Mouse (Mus musculus) hindbrain, embryonic 15.5 days (tissue): ENCODE results near the gene Tmem50b. TPM values are rescaled to one million over a fixed set of nuclear protein-coding genes. Genes with fewer than 3 reads are reported as not detected.

ENCODE experiments used
- ATAC-seq: fragments of 200-750 bp; cut with Nextera tagmentation; 2 replicates; pipeline ENCODE4 v1.8.0; 2017; ENCODE audit warnings: low read depth, moderate number of reproducible peaks, moderate TSS enrichment; ENCODE audit not compliant: low FRiP score
- H3K27ac ChIP-seq: fragments of 300-500 bp; sonication (generic); replicated peaks from 2 replicates; pipeline ENCODE4 v1.5.1; 2015; ENCODE audit warnings: mild to moderate bottlenecking, inconsistent platforms
- H3K27me3 ChIP-seq: fragments of 300-500 bp; sonication (generic); 2 replicates; pipeline ENCODE4 v1.6.1; 2015; ENCODE audit warnings: control low read depth, inconsistent platforms
- H3K36me3 ChIP-seq: fragments of 300-500 bp; sonication (generic); 2 replicates; pipeline ENCODE4 v1.6.1; 2015; ENCODE audit warnings: control low read depth, inconsistent platforms
- H3K4me1 ChIP-seq: fragments of 300-500 bp; sonication (generic); replicated peaks from 2 replicates; pipeline ENCODE4 v1.6.1; 2015; ENCODE audit warnings: control low read depth, inconsistent platforms
- H3K4me2 ChIP-seq: fragments of 300-500 bp; sonication (generic); 2 replicates; pipeline ENCODE4 v1.6.1; 2015; ENCODE audit warnings: moderate library complexity, mild to moderate bottlenecking, inconsistent platforms
- H3K4me3 ChIP-seq: fragments of 300-500 bp; sonication (generic); 2 replicates; pipeline ENCODE4 v1.5.1; 2015; ENCODE audit warnings: mild to moderate bottlenecking, inconsistent platforms
- H3K9ac ChIP-seq: fragments of 300-500 bp; sonication (generic); 2 replicates; pipeline ENCODE4 v1.6.1; 2015; ENCODE audit warnings: inconsistent platforms
- H3K9me3 ChIP-seq: fragments of 300-500 bp; sonication (generic); 2 replicates; pipeline ENCODE4 v1.6.1; 2016; ENCODE audit warnings: control low read depth, inconsistent platforms
- WGBS: fragments of 180-500 bp; shearing (Covaris S2); methylation state at CpG from one replicate; pipeline ENCODE4 v1.1.7; 2015; 5-methylcytosine and 5-hydroxymethylcytosine counted together
- polyA plus RNA-seq: library from polyadenylated mRNA; unstranded; fragments of >200 nt; fragmentation: Nextera tagmentation; extraction: Ambion mirVana; gene quantifications from 2 replicates; pipeline ENCODE4 v1.2.1, GENCODE M21; 2015

Tmem50b gene
- polyA plus RNA-seq, 1 experiment from 2014 or later: 99.3 TPM

GRCm38 (mm10) chr16:91605156-91605555, 7.6 kb upstream of the Tmem50b start:
- 80% methylated on average over 6 of the region's 6 CpGs for WGBS
- ATAC-seq: no peak

GRCm38 (mm10) chr16:91601693-91602092, 4.1 kb upstream of the Tmem50b start:
- no peaks in the 10 kb centered on the region for H3K36me3 ChIP-seq
- H3K4me2 ChIP-seq: no peak overlapping the region
- no peak overlapping the region for H3K9ac ChIP-seq
- peaks cover 5% of the 10 kb centered on the region; the same call in 1 of the 2 replicates for H3K27me3 ChIP-seq
- H3K27ac ChIP-seq: no peak overlapping the region
- H3K4me1 ChIP-seq: peaks cover 6% of the 10 kb centered on the region
- no peaks in the 10 kb centered on the region for H3K9me3 ChIP-seq
- H3K4me3 ChIP-seq: no peak overlapping the region
- ATAC-seq: no peak
- WGBS: 75% methylated on average over 9 of the region's 9 CpGs

More at GRCm38 (mm10) chr16:91605156-91605555, 7.6 kb upstream of the Tmem50b start:
- Histone ChIP-seq H3K36me3 (no peaks in the 10 kb centered on the region), H3K4me1 (no peaks in the 10 kb centered on the region), H3K9me3 (no peaks in the 10 kb centered on the region), H3K4me3 (no peak overlapping the region), H3K4me2 (no peak overlapping the region), H3K27ac (no peak overlapping the region), H3K9ac (no peak overlapping the region), H3K27me3 (no peaks in the 10 kb centered on the region)

GRCm38 (mm10) chr16:91601081-91601480, 3.5 kb upstream of the Tmem50b start:
- H3K9ac ChIP-seq: no peak overlapping the region
- peaks cover 5% of the 10 kb centered on the region; the same call in 1 of the 2 replicates for H3K27me3 ChIP-seq
- WGBS: 81% methylated on average over 4 of the region's 4 CpGs
- no peaks in the 10 kb centered on the region for H3K9me3 ChIP-seq
- H3K27ac ChIP-seq: no peak overlapping the region
- no peaks in the 10 kb centered on the region for H3K36me3 ChIP-seq
- no peak overlapping the region for H3K4me3 ChIP-seq
- H3K4me1 ChIP-seq: peaks cover 12% of the 10 kb centered on the region
- ATAC-seq: no peak
- no peak overlapping the region for H3K4me2 ChIP-seq

- Histone ChIP-seq H3K27ac (no peak overlapping the region), H3K9ac (no peak overlapping the region), H3K4me1 (peaks cover 23% of the 10 kb centered on the region), H3K4me2 (no peak overlapping the region), H3K36me3 (no peaks in the 10 kb centered on the region), H3K27me3 (peaks cover 5% of the 10 kb centered on the region; the same call in 1 of the 2 replicates), H3K9me3 (no peaks in the 10 kb centered on the region), H3K4me3 (no peak overlapping the region)
- ATAC-seq: no peak
Measured at GRCm38 (mm10) chr16:91599242-91599641, 1.6 kb upstream of the Tmem50b start.

GRCm38 (mm10) chr16:91596779-91597671, 575 bp downstream of the Tmem50b start:
- Histone ChIP-seq H3K36me3 (no peaks in the 10 kb centered on the region), H3K27me3 (peaks cover 5% of the 10 kb centered on the region; the same call in 1 of the 2 replicates), H3K9ac (peak overlapping the region; percentile 86), H3K9me3 (no peaks in the 10 kb centered on the region), H3K4me3 (peak overlapping the region; percentile 72), H3K4me1 (peaks cover 23% of the 10 kb centered on the region), H3K4me2 (peak overlapping the region; percentile 93), H3K27ac (peak overlapping the region; percentile 82)
- no peak; the same call in 1 of the 2 replicates for ATAC-seq
- WGBS: under 1% methylated on average over 71 of the region's 75 CpGs

GRCm38 (mm10) chr16:91596397-91596778, 1.2 kb downstream of the Tmem50b start:
- Histone ChIP-seq H3K4me2 (peak overlapping the region; percentile 93), H3K9me3 (no peaks in the 10 kb centered on the region), H3K27me3 (peaks cover 5% of the 10 kb centered on the region; the same call in 1 of the 2 replicates), H3K4me3 (peak overlapping the region; percentile 72), H3K27ac (0 out of 2 replicates have a peak overlapping the region, but pooled peaks have one; percentile 82), H3K9ac (peak overlapping the region; percentile 86), H3K36me3 (no peaks in the 10 kb centered on the region), H3K4me1 (peaks cover 23% of the 10 kb centered on the region)
- no peak for ATAC-seq
- 18% methylated on average over 9 of the region's 9 CpGs for WGBS

- Histone ChIP-seq H3K27ac (no peak overlapping the region), H3K27me3 (peaks cover 5% of the 10 kb centered on the region; the same call in 1 of the 2 replicates), H3K36me3 (no peaks in the 10 kb centered on the region), H3K9ac (no peak overlapping the region), H3K9me3 (no peaks in the 10 kb centered on the region), H3K4me2 (no peak overlapping the region), H3K4me3 (no peak overlapping the region), H3K4me1 (peaks cover 23% of the 10 kb centered on the region)
- 62% methylated on average over 6 of the region's 6 CpGs for WGBS
- no peak for ATAC-seq
Measured at GRCm38 (mm10) chr16:91595076-91595475, 2.5 kb downstream of the Tmem50b start.

- 77% methylated on average over 3 of the region's 3 CpGs for WGBS
- Histone ChIP-seq H3K36me3 (no peaks in the 10 kb centered on the region), H3K9ac (no peak overlapping the region), H3K4me2 (no peak overlapping the region), H3K9me3 (no peaks in the 10 kb centered on the region), H3K4me1 (peaks cover 23% of the 10 kb centered on the region), H3K27me3 (no peaks in the 10 kb centered on the region), H3K27ac (no peak overlapping the region), H3K4me3 (no peak overlapping the region)
- no peak for ATAC-seq
Measured at GRCm38 (mm10) chr16:91593262-91593661, 4.3 kb downstream of the Tmem50b start.

GRCm38 (mm10) chr16:91592162-91592561, 5.4 kb downstream of the Tmem50b start:
- no peak overlapping the region for H3K27ac ChIP-seq
- H3K4me3 ChIP-seq: no peak overlapping the region
- H3K27me3 ChIP-seq: no peaks in the 10 kb centered on the region
- peaks cover 19% of the 10 kb centered on the region for H3K4me1 ChIP-seq
- ATAC-seq: no peak
- H3K9ac ChIP-seq: no peak overlapping the region
- H3K4me2 ChIP-seq: no peak overlapping the region
- no peaks in the 10 kb centered on the region for H3K36me3 ChIP-seq
- H3K9me3 ChIP-seq: no peaks in the 10 kb centered on the region
- 77% methylated on average over 8 of the region's 8 CpGs for WGBS

- Histone ChIP-seq H3K9ac (no peak overlapping the region), H3K4me1 (no peaks in the 10 kb centered on the region), H3K27ac (no peak overlapping the region), H3K9me3 (no peaks in the 10 kb centered on the region), H3K36me3 (peaks cover 11% of the 10 kb centered on the region; the same call in 1 of the 2 replicates), H3K27me3 (no peaks in the 10 kb centered on the region), H3K4me3 (no peak overlapping the region), H3K4me2 (no peak overlapping the region)
- WGBS: 91% methylated on average over 3 of the region's 3 CpGs
- ATAC-seq: no peak
Measured at GRCm38 (mm10) chr16:91588703-91589102, 8.9 kb downstream of the Tmem50b start.

- H3K27me3 ChIP-seq: no peaks in the 10 kb centered on the region
- 62% methylated on average over 6 of the region's 6 CpGs for WGBS
- no peak overlapping the region for H3K4me2 ChIP-seq
- ATAC-seq: no peak
- no peaks in the 10 kb centered on the region for H3K4me1 ChIP-seq
- no peak overlapping the region for H3K27ac ChIP-seq
- peaks cover 11% of the 10 kb centered on the region; the same call in 1 of the 2 replicates for H3K36me3 ChIP-seq
- H3K9ac ChIP-seq: no peak overlapping the region
- H3K9me3 ChIP-seq: no peaks in the 10 kb centered on the region
- no peak overlapping the region for H3K4me3 ChIP-seq
Measured at GRCm38 (mm10) chr16:91587730-91588453, 9.7 kb downstream of the Tmem50b start.

GRCm38 (mm10) chr16:91586244-91586643, 11.4 kb downstream of the Tmem50b start:
- H3K27me3 ChIP-seq: no peaks in the 10 kb centered on the region
- no peak for ATAC-seq
- H3K9me3 ChIP-seq: no peaks in the 10 kb centered on the region
- peaks cover 13% of the 10 kb centered on the region for H3K36me3 ChIP-seq
- no peak overlapping the region for H3K4me3 ChIP-seq
- H3K4me1 ChIP-seq: no peaks in the 10 kb centered on the region
- H3K9ac ChIP-seq: no peak overlapping the region
- WGBS: 91% methylated on average over 6 of the region's 6 CpGs
- H3K27ac ChIP-seq: no peak overlapping the region
- no peak overlapping the region for H3K4me2 ChIP-seq
